Mouse (Mus musculus) liver, embryonic 16.5 days (tissue): ENCODE measurements at regions not wholly inside any gene's neighbourhood (a gene's known extent, or its start where the extent isn't known, plus 50 kb on each side); places are given as distances from the start of the nearest gene placed in this dataset.

ENCODE experiments used
- ATAC-seq: fragments of 200-750 bp; cut with Nextera tagmentation; 2 replicates; pipeline ENCODE4 v1.8.0; 2017; ENCODE audit warnings: low read depth, mild to moderate bottlenecking, moderate number of reproducible peaks, moderate library complexity
- H3K27ac ChIP-seq: fragments of 300-500 bp; sonication (generic); 2 replicates; pipeline ENCODE4 v1.5.1; 2014; ENCODE audit warnings: mild to moderate bottlenecking, low read length
- H3K27me3 ChIP-seq: fragments of 300-500 bp; sonication (generic); 2 replicates; pipeline ENCODE4 v1.6.1; 2014; ENCODE audit warnings: low read depth, low read length, mixed read lengths; ENCODE audit not compliant: control insufficient read depth, insufficient read depth
- H3K36me3 ChIP-seq: fragments of 300-500 bp; sonication (generic); 2 replicates; pipeline ENCODE4 v1.6.1; 2014; ENCODE audit warnings: mild to moderate bottlenecking; ENCODE audit not compliant: control insufficient read depth, insufficient read depth
- H3K4me1 ChIP-seq: fragments of 300-500 bp; sonication (generic); 2 replicates; pipeline ENCODE4 v1.6.1; 2014; ENCODE audit warnings: low read depth, low read length, mixed read lengths; ENCODE audit not compliant: control insufficient read depth
- H3K4me2 ChIP-seq: fragments of 300-500 bp; sonication (generic); 2 replicates; pipeline ENCODE4 v1.6.1; 2014; ENCODE audit warnings: low read depth, low read length, mixed read lengths
- H3K4me3 ChIP-seq: fragments of 300-500 bp; sonication (generic); 2 replicates; pipeline ENCODE4 v1.5.1; 2014; ENCODE audit warnings: low read depth, mild to moderate bottlenecking, low read length
- H3K9ac ChIP-seq: fragments of 300-500 bp; sonication (generic); 2 replicates; pipeline ENCODE4 v1.6.1; 2014; ENCODE audit warnings: low read depth, low read length
- H3K9me3 ChIP-seq: fragments of 300-500 bp; sonication (generic); replicated peaks from 2 replicates; pipeline ENCODE4 v1.6.1; 2016; ENCODE audit warnings: low read length; ENCODE audit not compliant: control insufficient read depth
- WGBS: fragments of 180-500 bp; shearing (Covaris S2); extraction: QIAGEN DNeasy Blood & Tissue Kit; methylation state at CpG from one replicate; pipeline ENCODE4 v1.1.7; 2014; ENCODE audit not compliant: insufficient replicate concordance; 5-methylcytosine and 5-hydroxymethylcytosine counted together

- peak; percentile 100 for ATAC-seq
- no peaks in the 10 kb centered on the region for H3K9me3 ChIP-seq
- no peak overlapping the region for H3K9ac ChIP-seq
- no peaks in the 10 kb centered on the region for H3K36me3 ChIP-seq
- H3K27ac ChIP-seq: no peak overlapping the region
- no peak overlapping the region for H3K4me2 ChIP-seq
- no peak overlapping the region for H3K4me3 ChIP-seq
- WGBS: 71% methylated on average over 14 of the region's 14 CpGs
- H3K4me1 ChIP-seq: no peaks in the 10 kb centered on the region
- no peaks in the 10 kb centered on the region for H3K27me3 ChIP-seq
Measured at GRCm38 (mm10) chr4:80002738-80003635, 830.9 kb upstream of the Tyrp1 start.

GRCm38 (mm10) chr4:80003636-80004365, 830.1 kb upstream of the Tyrp1 start:
- Histone ChIP-seq H3K9ac (no peak overlapping the region), H3K4me3 (no peak overlapping the region), H3K9me3 (no peaks in the 10 kb centered on the region), H3K27me3 (no peaks in the 10 kb centered on the region), H3K4me1 (no peaks in the 10 kb centered on the region), H3K27ac (no peak overlapping the region), H3K4me2 (no peak overlapping the region), H3K36me3 (no peaks in the 10 kb centered on the region)
- 68% methylated on average over 13 of the region's 13 CpGs for WGBS
- peak; percentile 81 for ATAC-seq

GRCm38 (mm10) chr4:80004366-80004700, 829.6 kb upstream of the Tyrp1 start:
- H3K4me1 ChIP-seq: no peaks in the 10 kb centered on the region
- no peaks in the 10 kb centered on the region for H3K9me3 ChIP-seq
- no peaks in the 10 kb centered on the region for H3K27me3 ChIP-seq
- 55% methylated on average over 4 of the region's 4 CpGs for WGBS
- no peak for ATAC-seq
- no peaks in the 10 kb centered on the region for H3K36me3 ChIP-seq
- no peak overlapping the region for H3K9ac ChIP-seq
- no peak overlapping the region for H3K4me3 ChIP-seq
- no peak overlapping the region for H3K4me2 ChIP-seq
- H3K27ac ChIP-seq: no peak overlapping the region

- Histone ChIP-seq H3K9ac (no peak overlapping the region), H3K36me3 (no peaks in the 10 kb centered on the region), H3K4me3 (no peak overlapping the region), H3K4me1 (no peaks in the 10 kb centered on the region), H3K9me3 (no peaks in the 10 kb centered on the region), H3K27ac (no peak overlapping the region), H3K4me2 (no peak overlapping the region), H3K27me3 (no peaks in the 10 kb centered on the region)
- WGBS: 73% methylated on average over 4 of the region's 4 CpGs
- ATAC-seq: no peak
Measured at GRCm38 (mm10) chr4:80004788-80005187, 829.1 kb upstream of the Tyrp1 start.

GRCm38 (mm10) chr4:80027876-80028275, 806.0 kb upstream of the Tyrp1 start:
- Histone ChIP-seq H3K4me3 (no peak overlapping the region), H3K27me3 (no peaks in the 10 kb centered on the region), H3K9ac (no peak overlapping the region), H3K4me1 (no peaks in the 10 kb centered on the region), H3K27ac (no peak overlapping the region), H3K9me3 (no peaks in the 10 kb centered on the region), H3K36me3 (no peaks in the 10 kb centered on the region), H3K4me2 (no peak overlapping the region)
- no peak for ATAC-seq
- WGBS: 41% methylated on average over 3 of the region's 3 CpGs

- Histone ChIP-seq H3K4me1 (no peaks in the 10 kb centered on the region), H3K27ac (no peak overlapping the region), H3K27me3 (no peaks in the 10 kb centered on the region), H3K9me3 (no peaks in the 10 kb centered on the region), H3K4me3 (no peak overlapping the region), H3K36me3 (no peaks in the 10 kb centered on the region), H3K9ac (no peak overlapping the region), H3K4me2 (no peak overlapping the region)
- ATAC-seq: no peak
- 55% methylated on average over 6 of the region's 6 CpGs for WGBS
Measured at GRCm38 (mm10) chr4:80047956-80048355, 786.0 kb upstream of the Tyrp1 start.
